Mouse (Mus musculus) neural tube, embryonic 14.5 days (tissue): ENCODE results near the gene Thsd4. TPM values are rescaled to one million over a fixed set of nuclear protein-coding genes. Genes with fewer than 3 reads are reported as not detected.

Experiments used
- ATAC-seq: fragments of 200-750 bp; cut with Nextera tagmentation; 2 replicates; pipeline ENCODE4 v1.8.0; 2017; ENCODE audit warnings: low read depth, mild to moderate bottlenecking, moderate TSS enrichment, moderate library complexity
- H3K27ac ChIP-seq: fragments of 300-500 bp; sonication (generic); 2 replicates; pipeline ENCODE4 v1.5.1; 2014; ENCODE audit warnings: low read depth, mild to moderate bottlenecking, control low read depth, low read length, moderate library complexity, mixed read lengths
- H3K27me3 ChIP-seq: fragments of 300-500 bp; sonication (generic); 2 replicates; pipeline ENCODE4 v1.6.1; 2014; ENCODE audit warnings: low read length; ENCODE audit not compliant: control insufficient read depth, insufficient read depth
- H3K36me3 ChIP-seq: fragments of 300-500 bp; sonication (generic); 2 replicates; pipeline ENCODE4 v1.6.1; 2014; ENCODE audit warnings: low read length, mixed read lengths; ENCODE audit not compliant: control insufficient read depth, insufficient read depth
- H3K4me1 ChIP-seq: fragments of 300-500 bp; sonication (generic); 2 replicates; pipeline ENCODE4 v1.6.1; 2014; ENCODE audit warnings: low read length; ENCODE audit not compliant: control insufficient read depth, insufficient read depth
- H3K4me2 ChIP-seq: fragments of 300-500 bp; sonication (generic); 2 replicates; pipeline ENCODE4 v1.6.1; 2014; ENCODE audit warnings: mild to moderate bottlenecking, low read depth, low read length, control low read depth
- H3K4me3 ChIP-seq: fragments of 300-500 bp; sonication (generic); 2 replicates; pipeline ENCODE4 v1.5.1; 2014; ENCODE audit warnings: low read depth, low read length, control low read depth, mixed read lengths
- H3K9ac ChIP-seq: fragments of 300-500 bp; sonication (generic); replicated peaks from 2 replicates; pipeline ENCODE4 v1.6.1; 2014; ENCODE audit warnings: low read depth, mild to moderate bottlenecking, control low read depth, low read length, mixed read lengths
- H3K9me3 ChIP-seq: fragments of 300-500 bp; sonication (generic); 2 replicates; pipeline ENCODE4 v1.6.1; 2016; ENCODE audit warnings: low read length; ENCODE audit not compliant: control insufficient read depth
- WGBS: fragments of 180-500 bp; shearing (Covaris S2); extraction: QIAGEN DNeasy Blood & Tissue Kit; methylation state at CpG from one replicate; pipeline ENCODE4 v1.1.7; 2014; 5-methylcytosine and 5-hydroxymethylcytosine counted together
- polyA plus RNA-seq: library from polyadenylated mRNA; unstranded; fragments of >200 nt; fragmentation: Nextera tagmentation; extraction: Ambion mirVana; gene quantifications from 2 replicates; pipeline ENCODE4 v1.2.1, GENCODE M21; 2014

Thsd4 gene
- polyA plus RNA-seq, 1 experiment from 2014 or later: 9.0 TPM

DNA sequence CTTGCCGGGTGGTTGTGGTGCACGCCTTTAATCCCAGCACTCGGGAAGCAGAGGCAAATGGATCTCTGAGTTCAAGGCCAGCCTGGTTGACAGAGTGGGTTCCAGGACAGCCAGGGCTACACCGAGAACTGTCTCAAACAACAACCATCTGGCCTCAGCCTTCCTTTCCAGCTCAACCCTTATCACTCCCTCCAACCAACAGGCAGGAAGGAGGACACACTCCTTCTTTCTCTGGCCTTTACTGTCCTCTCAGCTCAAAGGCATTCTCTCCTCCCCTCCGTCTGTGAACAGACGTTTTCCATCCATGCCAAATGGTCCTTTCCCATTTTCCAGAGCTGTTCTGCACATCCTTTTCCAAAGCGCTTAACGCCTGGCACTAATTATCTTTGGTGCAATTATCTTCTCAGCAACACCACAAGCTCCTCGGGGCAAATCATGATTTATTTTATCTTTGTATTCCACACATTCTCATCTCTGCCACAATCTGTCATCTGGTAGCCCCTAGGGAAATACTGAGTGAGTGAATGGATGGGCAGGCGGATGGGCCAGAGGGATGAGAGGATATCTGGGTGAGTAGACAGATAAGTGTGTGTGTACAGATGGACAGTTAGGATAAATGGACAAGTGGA lies 80.5 kb downstream of the Thsd4 start:
- Histone ChIP-seq H3K36me3 (no peaks in the 10 kb centered on the region), H3K9me3 (no peaks in the 10 kb centered on the region), H3K27ac (no peak overlapping the region; the same call in 1 of the 2 replicates), H3K9ac (no peak overlapping the region), H3K4me3 (no peak overlapping the region), H3K4me1 (no peaks in the 10 kb centered on the region), H3K4me2 (no peak overlapping the region), H3K27me3 (no peaks in the 10 kb centered on the region)
- WGBS: 53% methylated on average over 10 of the region's 10 CpGs
- ATAC-seq: no peak

DNA sequence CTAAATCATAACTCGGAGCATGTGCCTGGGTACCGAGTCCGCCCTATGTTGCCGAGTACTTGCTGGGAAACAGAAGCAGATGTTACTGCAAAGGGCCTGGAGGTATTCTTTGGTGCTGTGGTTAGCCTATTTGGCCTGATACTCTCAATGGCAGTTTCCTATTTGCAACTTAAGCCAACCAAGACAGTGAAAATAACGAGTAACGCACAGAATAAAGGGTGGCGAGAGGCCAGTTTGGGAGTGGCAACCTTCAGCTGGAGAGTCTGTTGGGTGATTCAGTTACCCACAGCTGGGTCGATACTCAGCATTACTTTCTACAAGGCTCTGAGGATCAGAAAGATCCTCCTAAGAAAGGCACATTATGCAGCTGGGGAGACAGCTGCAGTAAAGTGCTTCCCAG lies 81.3 kb downstream of the Thsd4 start:
- no peak overlapping the region for H3K4me2 ChIP-seq
- H3K27ac ChIP-seq: no peak overlapping the region
- no peaks in the 10 kb centered on the region for H3K36me3 ChIP-seq
- H3K9me3 ChIP-seq: no peaks in the 10 kb centered on the region
- no peak for ATAC-seq
- H3K9ac ChIP-seq: no peak overlapping the region
- no peaks in the 10 kb centered on the region for H3K27me3 ChIP-seq
- no peak overlapping the region for H3K4me3 ChIP-seq
- WGBS: 81% methylated on average over 8 of the region's 8 CpGs
- H3K4me1 ChIP-seq: no peaks in the 10 kb centered on the region

DNA sequence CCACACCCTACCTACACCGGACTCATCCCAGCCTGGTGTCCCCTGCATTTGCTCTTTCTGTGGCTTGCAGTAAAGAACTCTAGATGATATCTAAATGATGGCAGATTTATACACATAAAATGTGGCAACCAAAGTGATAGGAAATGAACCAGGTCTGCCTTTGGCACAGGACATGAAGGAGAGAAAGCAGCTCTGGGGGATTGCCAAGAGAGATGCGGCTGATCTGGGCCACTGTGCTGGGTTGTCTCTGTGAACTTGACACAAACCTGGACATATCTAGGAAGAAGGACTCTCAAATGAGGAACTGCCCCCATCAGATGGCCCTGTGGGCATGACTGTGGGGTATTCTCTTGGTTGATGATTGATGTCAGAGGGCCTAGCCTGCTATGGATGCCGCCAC lies 85.6 kb downstream of the Thsd4 start:
- H3K4me2 ChIP-seq: no peak overlapping the region
- no peak overlapping the region for H3K27ac ChIP-seq
- ATAC-seq: no peak
- H3K36me3 ChIP-seq: no peaks in the 10 kb centered on the region
- H3K9ac ChIP-seq: no peak overlapping the region
- no peaks in the 10 kb centered on the region for H3K9me3 ChIP-seq
- 93% methylated on average over 3 of the region's 3 CpGs for WGBS
- H3K4me3 ChIP-seq: no peak overlapping the region
- no peaks in the 10 kb centered on the region for H3K4me1 ChIP-seq
- H3K27me3 ChIP-seq: no peaks in the 10 kb centered on the region

DNA sequence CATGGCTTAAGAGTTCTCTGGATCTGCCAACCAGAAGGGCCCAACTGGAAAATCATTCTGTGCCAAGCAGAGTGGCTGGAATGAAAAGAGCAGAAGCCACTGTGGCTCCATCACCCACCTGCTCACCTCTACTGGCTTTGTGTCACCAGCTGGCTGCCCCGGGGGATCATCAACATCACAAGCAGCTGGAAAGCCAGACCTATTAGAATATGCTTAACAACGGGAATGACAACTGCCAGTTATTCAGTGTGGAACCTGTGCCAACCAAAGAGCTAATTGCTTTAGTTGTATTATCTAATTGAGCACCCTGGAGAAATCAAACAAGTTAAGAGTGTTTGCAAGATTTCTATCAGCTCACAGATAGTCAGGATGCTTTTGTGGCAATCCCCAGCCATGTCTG lies 87.8 kb downstream of the Thsd4 start:
- Histone ChIP-seq H3K4me1 (no peaks in the 10 kb centered on the region), H3K36me3 (no peaks in the 10 kb centered on the region), H3K27ac (no peak overlapping the region), H3K9me3 (no peaks in the 10 kb centered on the region), H3K9ac (no peak overlapping the region), H3K4me3 (no peak overlapping the region), H3K4me2 (no peak overlapping the region), H3K27me3 (no peaks in the 10 kb centered on the region)
- ATAC-seq: no peak
- WGBS: 13% methylated on average over 2 of the region's 2 CpGs

DNA sequence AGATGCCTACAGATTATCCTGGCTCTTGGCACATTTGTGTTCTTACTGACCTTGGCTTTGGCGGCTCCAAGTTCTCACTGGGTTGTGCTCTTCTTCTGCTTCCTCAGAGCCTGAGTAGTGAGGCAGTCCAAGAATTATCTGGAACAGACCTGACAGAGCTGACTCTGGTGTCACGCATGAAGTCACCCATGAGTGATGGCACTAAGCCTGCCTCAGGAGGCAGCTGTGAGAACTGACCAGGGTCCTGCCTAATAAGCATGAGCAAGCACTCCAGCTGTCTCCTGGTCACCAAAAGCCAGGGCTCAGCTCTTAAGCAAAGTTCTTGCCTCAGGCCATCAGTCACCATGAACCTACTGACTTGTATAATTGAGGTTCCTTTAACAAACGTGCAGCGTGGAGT lies 89.9 kb downstream of the Thsd4 start:
- H3K9me3 ChIP-seq: no peaks in the 10 kb centered on the region
- no peak overlapping the region for H3K9ac ChIP-seq
- 86% methylated on average over 4 of the region's 4 CpGs for WGBS
- H3K27me3 ChIP-seq: no peaks in the 10 kb centered on the region
- no peaks in the 10 kb centered on the region for H3K36me3 ChIP-seq
- no peak overlapping the region for H3K27ac ChIP-seq
- no peak overlapping the region for H3K4me3 ChIP-seq
- H3K4me1 ChIP-seq: no peaks in the 10 kb centered on the region
- no peak for ATAC-seq
- no peak overlapping the region for H3K4me2 ChIP-seq

GRCm38 (mm10) chr9:60430017-60430416 lies 91.8 kb downstream of the Thsd4 start:
- Histone ChIP-seq H3K4me3 (no peak overlapping the region), H3K27ac (no peak overlapping the region), H3K27me3 (no peaks in the 10 kb centered on the region), H3K36me3 (no peaks in the 10 kb centered on the region), H3K9ac (no peak overlapping the region), H3K4me2 (no peak overlapping the region), H3K9me3 (no peaks in the 10 kb centered on the region), H3K4me1 (no peaks in the 10 kb centered on the region)
- ATAC-seq: no peak
- 70% methylated on average over 4 of the region's 4 CpGs for WGBS

DNA sequence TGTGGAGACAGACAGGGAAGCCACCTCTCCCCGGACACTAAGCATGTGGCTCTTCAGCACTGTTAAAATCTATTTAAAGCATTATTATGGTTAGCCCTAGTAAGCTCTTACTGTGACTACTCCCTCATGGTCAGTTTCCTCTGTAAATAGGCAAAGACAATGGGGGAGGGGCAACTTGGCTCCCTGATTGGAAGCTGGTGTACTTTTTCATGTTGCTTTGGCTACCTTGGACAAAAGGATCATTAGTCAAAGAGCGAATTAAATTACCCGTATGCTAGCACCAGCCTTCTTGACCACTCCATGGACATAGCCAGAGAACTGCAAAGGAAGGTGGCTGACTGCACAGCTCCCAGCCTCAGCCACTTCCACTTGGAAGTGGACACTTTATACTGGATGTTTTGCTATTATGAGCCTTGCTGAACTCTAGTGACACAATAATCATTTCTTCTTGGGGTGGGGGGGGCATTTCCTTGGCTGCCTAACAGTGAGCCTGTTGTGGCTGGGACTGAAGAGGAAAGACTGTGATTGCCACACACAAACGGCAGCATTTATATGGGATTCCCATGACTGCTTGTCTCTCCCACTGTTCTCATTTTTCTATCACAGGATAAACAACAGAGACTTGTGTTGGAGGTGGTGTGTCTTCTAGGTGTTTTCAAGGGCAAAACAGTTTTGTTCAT lies 107.6 kb downstream of the Thsd4 start:
- Histone ChIP-seq H3K9me3 (no peaks in the 10 kb centered on the region), H3K9ac (no peak overlapping the region), H3K36me3 (no peaks in the 10 kb centered on the region), H3K4me2 (no peak overlapping the region), H3K27ac (no peak overlapping the region), H3K4me3 (no peak overlapping the region), H3K4me1 (0 out of 2 replicates have a peak, but pooled peaks cover 2% of the 10 kb centered on the region), H3K27me3 (no peaks in the 10 kb centered on the region)
- 16% methylated on average over 4 of the region's 4 CpGs for WGBS
- ATAC-seq: no peak

DNA sequence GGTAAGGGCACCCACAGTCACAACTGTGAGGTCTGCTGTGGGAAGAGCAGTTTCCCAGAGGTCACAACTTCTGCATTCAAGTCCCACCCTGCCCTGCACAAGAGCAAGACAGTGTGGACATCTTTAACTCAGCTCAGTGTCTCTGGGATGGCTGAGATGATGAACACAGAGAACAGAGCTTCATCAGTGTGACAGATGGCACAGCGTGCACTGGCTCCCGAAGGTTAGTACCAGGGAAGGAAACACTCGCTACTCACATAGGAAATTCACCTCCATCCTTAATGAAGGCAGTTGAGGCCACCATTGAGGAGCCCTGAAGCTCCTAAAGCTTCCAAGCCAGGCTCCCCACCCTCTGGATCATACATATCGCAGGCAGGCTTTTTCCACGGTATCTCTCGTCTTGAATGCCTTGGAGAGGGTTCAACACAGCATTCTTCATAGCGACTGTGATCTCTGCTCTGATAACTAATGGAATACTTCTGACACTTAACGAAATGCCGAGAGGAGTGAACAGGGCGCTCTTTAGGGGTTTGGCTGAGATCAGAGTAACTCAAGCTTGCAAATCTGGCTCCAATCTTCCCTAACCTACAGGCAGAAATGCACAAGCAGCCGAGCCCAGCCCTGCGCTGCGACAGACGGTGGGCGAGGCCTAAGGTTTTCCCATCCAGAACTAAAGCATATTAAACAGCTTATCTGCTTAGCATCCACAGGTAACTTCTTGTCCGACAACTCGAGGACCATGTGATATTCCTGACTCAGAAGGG lies 110.8 kb downstream of the Thsd4 start:
- Histone ChIP-seq H3K4me2 (no peak overlapping the region), H3K36me3 (no peaks in the 10 kb centered on the region), H3K27me3 (no peaks in the 10 kb centered on the region), H3K9me3 (no peaks in the 10 kb centered on the region), H3K9ac (no peak overlapping the region), H3K4me3 (no peak overlapping the region), H3K27ac (no peak overlapping the region), H3K4me1 (0 out of 2 replicates have a peak, but pooled peaks cover 2% of the 10 kb centered on the region)
- ATAC-seq: no peak
- WGBS: 80% methylated on average over 17 of the region's 17 CpGs

DNA sequence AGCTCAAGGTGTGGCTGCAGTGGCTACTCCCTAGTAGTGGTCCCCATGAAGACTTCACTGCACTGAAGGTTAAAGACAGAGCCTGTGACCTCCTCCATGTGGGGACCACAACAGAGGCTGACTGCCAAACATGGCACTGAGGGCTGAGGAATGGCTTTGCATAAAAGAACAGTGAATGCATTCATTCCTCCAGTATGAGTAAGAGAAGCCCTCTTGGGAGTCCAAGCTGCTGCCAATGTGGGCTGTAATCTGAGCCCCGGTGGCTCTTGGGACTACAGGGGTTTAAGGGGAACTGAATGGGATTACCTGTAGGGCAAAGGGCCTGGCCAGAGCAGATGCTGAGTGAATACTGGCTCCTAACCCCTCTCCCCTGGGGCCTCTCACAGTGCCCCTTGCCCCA lies 114.5 kb downstream of the Thsd4 start:
- Histone ChIP-seq H3K27me3 (no peaks in the 10 kb centered on the region), H3K9ac (no peak overlapping the region), H3K4me2 (no peak overlapping the region), H3K9me3 (no peaks in the 10 kb centered on the region), H3K27ac (no peak overlapping the region), H3K4me1 (no peaks in the 10 kb centered on the region), H3K4me3 (no peak overlapping the region), H3K36me3 (no peaks in the 10 kb centered on the region)
- WGBS: 26% methylated on average over 1 of the region's 1 CpGs
- ATAC-seq: no peak; the same call in 1 of the 2 replicates
